Mouse (Mus musculus): ENCODE measurements around the gene Rai1.

- TF ChIP-seq FLI1 (IDR thresholded peaks at IDR 0.05; ENCODE audit: low read length) (no peak), GATA1 (IDR thresholded peaks at IDR 0.05; ENCODE audit: borderline replicate concordance, low read length) (no peak)
Measured at GRCm38 (mm10) chr11:60164450-60164849, 59.6 kb downstream of the Rai1 start.

Measured in megakaryocyte, embryonic 14.5 days (primary cell).